Mouse (Mus musculus) spleen, adult 12 weeks (tissue): ENCODE results near the gene Sema3d.

Experiments
- DNase-seq: peaks from one replicate; pipeline ENCODE4 v3.0.0; 2022; ENCODE audit warnings: low spot score

Sema3d gene

GRCm38 (mm10) chr5:12499037-12499436 lies 115.9 kb downstream of the Sema3d start:
- DNase-seq = no peak

GRCm38 (mm10) chr5:12499791-12500504 lies 116.8 kb downstream of the Sema3d start:
- DNase-seq = no peak

GRCm38 (mm10) chr5:12512471-12512870 lies 129.3 kb downstream of the Sema3d start:
- no peak for DNase-seq

- DNase-seq = no peak
Observed at GRCm38 (mm10) chr5:12515283-12515682, 132.1 kb downstream of the Sema3d start.

GRCm38 (mm10) chr5:12525235-12525767 lies 142.1 kb downstream of the Sema3d start:
- no peak for DNase-seq

GRCm38 (mm10) chr5:12528596-12528995 lies 145.4 kb downstream of the Sema3d start:
- no peak for DNase-seq

GRCm38 (mm10) chr5:12529771-12530170 lies 146.6 kb downstream of the Sema3d start:
- no peak for DNase-seq

GRCm38 (mm10) chr5:12541268-12541667 lies 158.1 kb downstream of the Sema3d start:
- no peak for DNase-seq

GRCm38 (mm10) chr5:12549046-12549669 lies 166.0 kb downstream of the Sema3d start:
- no peak for DNase-seq

GRCm38 (mm10) chr5:12555401-12555800 lies 172.2 kb downstream of the Sema3d start:
- no peak for DNase-seq

GRCm38 (mm10) chr5:12557889-12558288 lies 174.7 kb downstream of the Sema3d start:
- DNase-seq = no peak

GRCm38 (mm10) chr5:12561740-12562139 lies 178.6 kb downstream of the Sema3d start:
- DNase-seq = no peak

- DNase-seq = no peak
Observed at GRCm38 (mm10) chr5:12562204-12562603, 179.0 kb downstream of the Sema3d start.

- no peak for DNase-seq
Observed at GRCm38 (mm10) chr5:12563132-12563531, 179.9 kb downstream of the Sema3d start.

GRCm38 (mm10) chr5:12564602-12565220 lies 181.5 kb downstream of the Sema3d start:
- DNase-seq = no peak

GRCm38 (mm10) chr5:12566568-12566967 lies 183.4 kb downstream of the Sema3d start:
- DNase-seq = no peak

GRCm38 (mm10) chr5:12574551-12574950 lies 191.4 kb downstream of the Sema3d start:
- no peak for DNase-seq

- no peak for DNase-seq
Observed at GRCm38 (mm10) chr5:12575262-12575661, 192.1 kb downstream of the Sema3d start.

- DNase-seq = no peak
Observed at GRCm38 (mm10) chr5:12579752-12580151, 196.6 kb downstream of the Sema3d start.

GRCm38 (mm10) chr5:12582540-12582939 lies 199.4 kb downstream of the Sema3d start:
- DNase-seq = no peak

GRCm38 (mm10) chr5:12583293-12583834 lies 200.2 kb downstream of the Sema3d start:
- DNase-seq = no peak

- no peak for DNase-seq
Observed at GRCm38 (mm10) chr5:12584886-12585285, 201.7 kb downstream of the Sema3d start.
